Mouse (Mus musculus) midbrain, postnatal 0 days (tissue): ENCODE measurements around the gene Akt1s1. TPM values are rescaled to one million over a fixed set of nuclear protein-coding genes. Genes with fewer than 3 reads are reported as not detected.

Source experiments
- ATAC-seq: fragments of 200-750 bp; cut with Nextera tagmentation; 2 replicates; pipeline ENCODE4 v1.8.0; 2017; ENCODE audit warnings: moderate number of reproducible peaks, mild to moderate bottlenecking, moderate TSS enrichment, moderate library complexity; ENCODE audit not compliant: low FRiP score
- DNase-seq: peaks from one replicate; pipeline ENCODE4 v3.0.0-alpha.2; 2015; ENCODE audit warnings: low spot score
- H3K27ac ChIP-seq: fragments of 300-500 bp; sonication (generic); 2 replicates; pipeline ENCODE4 v1.5.1; 2014; ENCODE audit warnings: low read depth, mild to moderate bottlenecking, low read length, mixed read lengths
- H3K27me3 ChIP-seq: fragments of 300-500 bp; sonication (generic); 2 replicates; pipeline ENCODE4 v1.6.1; 2014; ENCODE audit warnings: low read length, control low read depth, mixed read lengths; ENCODE audit not compliant: insufficient read depth
- H3K36me3 ChIP-seq: fragments of 300-500 bp; sonication (generic); 2 replicates; pipeline ENCODE4 v1.6.1; 2014; ENCODE audit warnings: low read length, control low read depth, mixed read lengths; ENCODE audit not compliant: insufficient read depth
- H3K4me1 ChIP-seq: fragments of 300-500 bp; sonication (generic); 2 replicates; pipeline ENCODE4 v1.6.1; 2014; ENCODE audit warnings: mild to moderate bottlenecking, control low read depth, antibody characterized with exemption, low read length, mixed read lengths; ENCODE audit not compliant: insufficient read depth
- H3K4me2 ChIP-seq: fragments of 300-500 bp; sonication (generic); 2 replicates; pipeline ENCODE4 v1.6.1; 2014; ENCODE audit warnings: low read depth, mild to moderate bottlenecking, low read length, mixed read lengths; ENCODE audit not compliant: poor library complexity, severe bottlenecking
- H3K4me3 ChIP-seq: fragments of 300-500 bp; sonication (generic); 2 replicates; pipeline ENCODE4 v1.5.1; 2014; ENCODE audit warnings: low read depth, mild to moderate bottlenecking, low read length, moderate library complexity
- H3K9ac ChIP-seq: fragments of 300-500 bp; sonication (generic); replicated peaks from 2 replicates; pipeline ENCODE4 v1.6.1; 2014; ENCODE audit warnings: mild to moderate bottlenecking, low read length, moderate library complexity, mixed read lengths; ENCODE audit not compliant: poor library complexity, severe bottlenecking
- H3K9me3 ChIP-seq: fragments of 300-500 bp; sonication (generic); 2 replicates; pipeline ENCODE4 v1.6.1; 2016; ENCODE audit warnings: low read length, control low read depth
- CTCF ChIP-seq: IDR thresholded peaks from 2 replicates; pipeline ENCODE4 v1.5.1; 2016; ENCODE audit warnings: antibody characterized with exemption, mild to moderate bottlenecking
- WGBS: fragments of 180-500 bp; shearing (Covaris S2); extraction: QIAGEN DNeasy Blood & Tissue Kit; methylation state at CpG from one replicate; pipeline ENCODE4 v1.1.7; 2014; 5-methylcytosine and 5-hydroxymethylcytosine counted together
- polyA plus RNA-seq: library from polyadenylated mRNA; unstranded; fragments of >200 nt; fragmentation: Nextera tagmentation; extraction: Ambion mirVana; gene quantifications from 2 replicates; pipeline ENCODE4 v1.2.1, GENCODE M21; 2015
- total RNA-seq: library from RNA; depleted of rRNA; stranded (reverse); fragments of >200 nt; gene quantifications from 2 replicates; pipeline ENCODE4 v1.2.3, GENCODE M21; 2014

Akt1s1 gene
- total and polyA plus RNA-seq, 2 experiments from 2014 or later = 91.0 to 120 TPM

GRCm38 (mm10) chr7:44867802-44868201 lies 19.0 kb downstream of the Akt1s1 start:
- Histone ChIP-seq H3K4me1 (peaks cover 24% of the 10 kb centered on the region), H3K9me3 (no peaks in the 10 kb centered on the region), H3K4me2 (peak overlapping the region; percentile 92), H3K4me3 (peak overlapping the region; percentile 98), H3K9ac (peak overlapping the region; percentile 29; the same call in 1 of the 2 replicates), H3K36me3 (peaks cover 27% of the 10 kb centered on the region), H3K27me3 (no peaks in the 10 kb centered on the region), H3K27ac (no peak overlapping the region)
- no peak for TF ChIP-seq CTCF
- 36% methylated on average over 9 of the region's 9 CpGs for WGBS
- no peak for DNase-seq
- no peak for ATAC-seq

DNA sequence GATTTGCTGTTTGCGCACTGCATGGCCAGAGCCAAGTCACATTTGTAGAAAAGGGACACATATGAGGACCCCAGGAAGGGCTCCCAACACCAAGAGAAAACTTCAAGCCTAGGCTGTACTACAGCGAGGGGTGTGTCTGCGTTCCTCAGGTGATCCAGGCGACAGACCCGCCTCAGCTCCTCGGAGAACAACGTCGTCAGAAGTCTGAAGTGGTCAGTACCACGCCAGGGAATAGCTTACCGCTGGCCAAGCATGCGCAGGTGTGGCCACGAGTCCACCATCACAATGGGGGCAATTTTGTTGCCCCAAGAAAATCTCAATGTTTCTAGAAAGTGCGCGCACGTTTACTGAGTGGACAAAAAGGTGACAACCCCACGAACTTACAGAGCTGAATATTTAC lies 19.7 kb downstream of the Akt1s1 start:
- no peak for DNase-seq
- no peak for TF ChIP-seq CTCF
- Histone ChIP-seq H3K9ac (peak overlapping the region; percentile 99), H3K4me3 (peak overlapping the region; percentile 98), H3K27me3 (no peaks in the 10 kb centered on the region), H3K4me1 (peaks cover 24% of the 10 kb centered on the region), H3K9me3 (no peaks in the 10 kb centered on the region), H3K36me3 (peaks cover 21% of the 10 kb centered on the region), H3K27ac (peak overlapping the region; percentile 100), H3K4me2 (peak overlapping the region; percentile 92)
- no peak for ATAC-seq
- WGBS = 4% methylated on average over 16 of the region's 16 CpGs

DNA sequence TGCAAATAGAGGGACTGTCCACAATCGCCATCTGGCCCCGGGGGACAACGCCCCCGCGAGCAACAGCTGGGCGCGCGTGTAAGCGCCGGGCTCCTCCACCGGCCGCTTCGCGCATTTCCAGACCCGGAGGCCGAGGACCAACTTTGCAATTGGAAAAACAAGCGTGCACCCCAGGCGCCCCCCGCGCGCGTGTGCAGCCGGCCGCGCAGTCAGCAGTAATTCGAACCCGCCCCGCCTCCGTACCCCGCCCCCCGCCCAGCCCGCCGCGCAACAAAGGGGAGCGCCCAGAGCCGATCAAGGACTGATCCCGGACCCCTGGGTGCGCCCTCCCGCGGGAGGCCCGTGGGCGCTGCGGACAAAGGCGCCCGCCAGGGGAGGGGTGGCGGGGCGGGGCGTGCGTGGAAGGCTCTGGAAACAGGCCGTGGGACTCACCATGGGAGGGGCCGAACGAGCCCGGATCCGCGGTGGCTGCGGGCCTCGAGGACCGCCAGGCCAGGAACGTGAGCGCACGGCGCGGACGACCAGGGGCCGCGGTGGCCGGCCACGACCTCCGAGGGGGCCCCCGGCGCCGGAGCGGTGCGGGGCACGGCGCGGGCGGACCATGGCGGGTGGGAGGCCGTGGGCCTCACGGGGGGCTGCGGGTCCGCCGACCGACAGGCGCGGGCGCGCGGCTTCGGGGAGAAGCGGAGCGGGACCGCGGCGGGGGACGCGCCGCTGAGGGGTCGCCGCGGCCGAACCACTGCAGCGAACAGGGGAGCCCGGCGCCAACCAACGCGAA lies 20.3 kb downstream of the Akt1s1 start:
- Histone ChIP-seq H3K9ac (peak overlapping the region; percentile 99), H3K4me3 (peak overlapping the region; percentile 98), H3K36me3 (peaks cover 14% of the 10 kb centered on the region), H3K4me2 (peak overlapping the region; percentile 92), H3K4me1 (peaks cover 24% of the 10 kb centered on the region), H3K9me3 (no peaks in the 10 kb centered on the region), H3K27ac (peak overlapping the region; percentile 100), H3K27me3 (no peaks in the 10 kb centered on the region)
- TF ChIP-seq CTCF = peak; percentile 6; the same call in 1 of the 2 replicates
- ATAC-seq (peak; percentile 8), DNase-seq (peak; percentile 57)
- 2% methylated on average over 82 of the region's 108 CpGs for WGBS

- TF ChIP-seq CTCF = no peak; the same call in 1 of the 2 replicates
- H3K4me3 ChIP-seq = peak within 1 kb of the TSS; percentile 98
- H3K9ac ChIP-seq = peak within 1 kb of the TSS; percentile 99
- 7% methylated on average over 29 of the region's 29 CpGs for WGBS
- peak within 1 kb of the TSS; percentile 100 for H3K27ac ChIP-seq
- no peaks in the 10 kb centered on the region for H3K9me3 ChIP-seq
- DNase-seq (peak; percentile 99), ATAC-seq (peak; percentile 96)
- H3K4me1 ChIP-seq = peaks cover 24% of the 10 kb centered on the region
- peak within 1 kb of the TSS; percentile 92 for H3K4me2 ChIP-seq
- H3K36me3 ChIP-seq = peaks cover 6% of the 10 kb centered on the region; the same call in 1 of the 2 replicates
- H3K27me3 ChIP-seq = no peaks in the 10 kb centered on the region
Measured at GRCm38 (mm10) chr7:44869697-44870528, 21.1 kb downstream of the Akt1s1 start, which contains the start of gene Ptov1. TSS of gene Ptov1 (minus strand) at chr7:44869788.

GRCm38 (mm10) chr7:44870614-44871013 lies 21.8 kb downstream of the Akt1s1 start:
- WGBS = 85% methylated on average over 6 of the region's 6 CpGs
- DNase-seq = no peak
- peak overlapping the region; percentile 100 for H3K27ac ChIP-seq
- peak overlapping the region; percentile 98; the same call in 1 of the 2 replicates for H3K4me3 ChIP-seq
- no peak for TF ChIP-seq CTCF
- ATAC-seq = no peak
- H3K9ac ChIP-seq = 0 out of 2 replicates have a peak overlapping the region, but pooled peaks have one; percentile 51
- H3K4me2 ChIP-seq = peak overlapping the region; percentile 92
- H3K36me3 ChIP-seq = peaks cover 5% of the 10 kb centered on the region; the same call in 1 of the 2 replicates
- H3K9me3 ChIP-seq = no peaks in the 10 kb centered on the region
- no peaks in the 10 kb centered on the region for H3K27me3 ChIP-seq
- peaks cover 24% of the 10 kb centered on the region for H3K4me1 ChIP-seq
